Mouse (Mus musculus) spleen, adult 2 months (tissue): Measurements from ENCODE around the gene Tmod2. TPM values are rescaled to one million over a fixed set of nuclear protein-coding genes. Genes with fewer than 3 reads are reported as not detected.
"Not testable (repeated sequence)": the region's sequence is repeated elsewhere in the genome, so short reads cannot be mapped to it uniquely, and the experiment has no call there.

Source experiments
- DNase-seq, 2 experiments: peaks; one replicate each; pipeline versions ENCODE4 v3.0.0 to v3.0.0-alpha.2; 2012 to 2021; ENCODE audit warnings: low spot score in 2 of 2, low read depth in 1 of 2
- H3K27ac ChIP-seq: fragments of 200-500 bp; 2 replicates; pipeline ENCODE4 v1.5.1; 2012; ENCODE audit warnings: low read length, inconsistent platforms; ENCODE audit not compliant: insufficient read depth
- H3K27me3 ChIP-seq: fragments of 200-500 bp; 2 replicates; pipeline ENCODE4 v1.6.1; 2012; ENCODE audit warnings: mild to moderate bottlenecking, moderate library complexity, low read length, inconsistent platforms; ENCODE audit not compliant: control insufficient read depth, insufficient read depth
- H3K36me3 ChIP-seq: fragments of 200-500 bp; 2 replicates; pipeline ENCODE4 v1.6.1; 2012; ENCODE audit warnings: mild to moderate bottlenecking, low read length, inconsistent platforms; ENCODE audit not compliant: control insufficient read depth, insufficient read depth
- H3K4me1 ChIP-seq: fragments of 200-500 bp; 2 replicates; pipeline ENCODE4 v1.6.1; 2011; ENCODE audit warnings: inconsistent platforms; ENCODE audit not compliant: control insufficient read depth, insufficient read depth, insufficient read length
- H3K4me3 ChIP-seq: fragments of 200-500 bp; 2 replicates; pipeline ENCODE4 v1.5.1; 2011; ENCODE audit warnings: mild to moderate bottlenecking, inconsistent platforms; ENCODE audit not compliant: insufficient read depth, insufficient read length; ENCODE audit errors: extremely low read depth
- CTCF ChIP-seq: fragments of 200-500 bp; IDR thresholded peaks from 2 replicates; pipeline ENCODE4 v1.5.1; 2011; ENCODE audit warnings: mild to moderate bottlenecking, inconsistent platforms; ENCODE audit not compliant: insufficient read depth, insufficient read length, insufficient replicate concordance; ENCODE audit errors: extremely low read depth
- POLR2A ChIP-seq: fragments of 200-500 bp; IDR thresholded peaks from 2 replicates; pipeline ENCODE4 v1.6.1; 2011; ENCODE audit warnings: low read depth, low read length, inconsistent platforms
- WGBS: fragments of 180-500 bp; shearing (Covaris S2); methylation state at CpG from one replicate; pipeline ENCODE4 v1.1.7; 2018; 5-methylcytosine and 5-hydroxymethylcytosine counted together
- polyA plus RNA-seq: library from polyadenylated mRNA; depleted of rRNA; stranded (reverse); fragments of >200 nt; gene quantifications from 2 replicates; pipeline ENCODE4 v1.2.3, GENCODE M21; 2012

Tmod2 gene
- polyA plus RNA-seq, 1 experiment = 0.19 TPM

DNA sequence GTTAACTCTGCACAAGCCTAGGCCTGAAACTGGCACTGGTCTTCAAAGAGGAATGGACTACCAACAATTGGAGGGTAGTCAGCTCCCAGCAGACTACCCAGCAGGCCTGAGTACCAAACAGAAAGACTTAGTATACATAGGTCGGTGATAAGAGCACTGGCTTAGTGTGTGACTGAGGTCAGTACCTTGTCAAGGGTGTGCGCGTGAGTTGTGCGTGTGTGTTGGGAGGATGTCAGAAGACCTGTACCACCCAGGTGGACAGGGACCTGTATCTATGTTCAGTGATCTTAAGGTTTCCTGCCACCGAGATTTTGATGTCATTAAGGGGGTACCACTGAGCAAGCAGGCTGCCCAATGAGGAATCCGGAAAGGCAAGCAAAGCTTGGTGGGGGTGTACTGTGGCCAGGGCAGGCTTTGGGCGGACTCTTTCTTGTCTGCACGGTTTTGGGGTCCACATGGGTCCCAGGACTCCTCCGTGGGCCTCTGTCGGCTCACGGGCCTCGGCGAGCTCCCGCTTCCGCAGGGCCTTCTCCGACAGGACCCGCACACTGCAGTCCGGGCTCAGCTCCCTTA is 13.9 kb upstream of the Tmod2 start:
- H3K4me1 ChIP-seq = peaks cover 5% of the 10 kb centered on the region; the same call in 1 of the 2 replicates
- peak overlapping the region; percentile 72 for H3K4me3 ChIP-seq
- WGBS = 24% methylated on average over 18 of the region's 18 CpGs
- DNase-seq = no peak
- H3K36me3 ChIP-seq = no peaks in the 10 kb centered on the region
- peak overlapping the region; percentile 57; the same call in 1 of the 2 replicates for H3K27ac ChIP-seq
- TF ChIP-seq CTCF = no peak
- no peak for TF ChIP-seq POLR2A
- H3K27me3 ChIP-seq = peaks cover 7% of the 10 kb centered on the region

DNA sequence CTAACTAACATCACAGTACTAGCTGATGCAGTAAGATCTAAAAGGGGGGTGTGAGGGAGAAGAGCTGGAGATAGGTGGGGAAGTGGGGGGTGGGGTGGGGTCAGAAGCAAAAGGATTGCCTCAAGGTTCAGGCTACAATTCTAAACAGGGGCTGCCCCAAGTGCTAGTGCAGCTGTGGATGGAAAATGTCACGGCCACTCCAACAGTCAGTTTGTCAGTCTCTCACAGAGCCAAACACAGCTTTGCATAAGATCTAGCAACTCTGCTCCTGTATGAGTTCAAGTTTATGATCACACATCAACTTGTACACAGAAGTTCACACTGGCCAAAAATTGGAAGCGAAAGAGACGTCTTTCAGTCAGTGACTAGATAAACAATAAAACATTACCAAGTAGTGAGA is 10.3 kb upstream of the Tmod2 start:
- Histone ChIP-seq H3K4me3 (no peak overlapping the region), H3K27me3 (peaks cover 7% of the 10 kb centered on the region), H3K36me3 (no peaks in the 10 kb centered on the region), H3K27ac (no peak overlapping the region), H3K4me1 (peaks cover 5% of the 10 kb centered on the region; the same call in 1 of the 2 replicates)
- 71% methylated on average over 3 of the region's 3 CpGs for WGBS
- TF ChIP-seq POLR2A (no peak), CTCF (no peak)
- no peak for DNase-seq

DNA sequence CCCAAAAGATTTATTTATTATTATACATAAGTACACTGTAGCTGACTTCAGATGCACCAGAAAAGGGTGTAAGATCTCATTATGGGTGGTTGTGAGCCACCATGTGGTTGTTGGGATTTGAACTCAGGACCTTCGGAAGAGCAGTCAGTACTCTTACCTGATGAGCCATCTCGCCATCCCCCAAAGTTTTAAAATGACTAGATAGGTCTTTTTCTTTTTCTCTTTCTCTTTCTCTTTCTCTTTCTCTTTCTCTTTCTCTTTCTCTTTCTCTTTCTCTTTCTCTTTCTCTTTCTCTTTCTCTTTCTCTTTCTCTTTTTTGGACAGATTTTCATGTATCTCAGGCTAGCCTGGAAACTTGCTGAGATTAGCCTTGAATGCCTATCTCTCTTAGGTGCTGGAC is 8.6 kb upstream of the Tmod2 start:
- H3K27ac ChIP-seq, H3K27me3 ChIP-seq, H3K36me3 ChIP-seq, H3K4me3 ChIP-seq, H3K4me1 ChIP-seq, DNase-seq: not testable (repeated sequence)
- 94% methylated on average over 2 of the region's 2 CpGs for WGBS

DNA sequence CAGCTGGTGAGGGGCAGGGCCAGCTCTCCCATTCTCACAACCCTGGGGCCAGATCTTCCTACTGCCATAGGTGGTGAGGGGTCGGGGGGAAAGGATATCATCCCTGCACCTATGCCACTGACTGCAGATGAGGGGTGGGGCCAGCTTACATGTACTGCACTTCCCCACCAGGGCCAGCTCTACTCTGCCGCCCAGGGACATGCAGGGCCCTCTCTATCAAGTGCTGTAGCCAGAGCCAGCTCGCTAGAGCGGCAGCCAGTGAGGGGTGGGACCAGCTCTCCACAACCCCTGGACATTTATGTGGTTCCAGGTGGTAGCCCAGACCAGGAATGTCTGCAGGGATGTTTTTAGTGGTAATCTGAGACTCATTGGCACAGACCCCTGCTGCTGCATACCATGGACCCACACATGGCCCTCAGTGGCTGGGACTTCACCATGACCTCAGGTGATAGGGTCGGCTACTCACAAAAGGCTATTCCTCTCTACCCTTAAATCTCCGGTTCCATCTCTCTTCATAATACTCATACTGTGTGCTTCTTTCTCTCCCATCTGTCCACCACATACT is 7.8 kb upstream of the Tmod2 start:
- DNase-seq = no peak

DNA sequence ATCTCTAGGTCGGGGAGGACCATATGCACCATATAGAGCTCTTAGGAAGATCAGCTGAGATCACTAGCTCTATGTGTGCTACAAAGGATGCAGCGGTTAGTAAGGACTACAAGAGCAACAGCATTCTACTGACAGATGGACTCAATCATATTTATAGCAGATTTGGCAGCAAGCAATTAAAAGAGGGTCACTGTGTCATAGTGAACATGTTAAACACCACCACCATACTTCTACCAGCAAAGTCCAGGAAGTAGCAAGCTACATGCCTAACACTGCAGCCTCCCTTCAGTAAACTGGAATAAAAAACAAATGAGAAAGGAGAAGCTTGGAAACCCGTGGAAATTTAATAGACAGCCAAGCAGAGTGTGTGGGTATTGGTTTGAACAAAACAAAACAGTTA is 5.4 kb upstream of the Tmod2 start:
- Histone ChIP-seq H3K36me3 (no peaks in the 10 kb centered on the region), H3K4me3 (no peak overlapping the region), H3K4me1 (no peaks in the 10 kb centered on the region), H3K27me3 (peaks cover 3% of the 10 kb centered on the region), H3K27ac (no peak overlapping the region)
- DNase-seq = no peak
- TF ChIP-seq POLR2A (no peak), CTCF (no peak)
- 66% methylated on average over 3 of the region's 3 CpGs for WGBS

More for the DNA sequence above, 7.8 kb upstream of the Tmod2 start:
- no peak overlapping the region for H3K4me3 ChIP-seq
- H3K27me3 ChIP-seq = no peaks in the 10 kb centered on the region
- H3K36me3 ChIP-seq = no peaks in the 10 kb centered on the region
- H3K27ac ChIP-seq = no peak overlapping the region
- 96% methylated on average over 6 of the region's 6 CpGs for WGBS
- no peak for TF ChIP-seq POLR2A
- no peak for TF ChIP-seq CTCF
- H3K4me1 ChIP-seq = no peaks in the 10 kb centered on the region

DNA sequence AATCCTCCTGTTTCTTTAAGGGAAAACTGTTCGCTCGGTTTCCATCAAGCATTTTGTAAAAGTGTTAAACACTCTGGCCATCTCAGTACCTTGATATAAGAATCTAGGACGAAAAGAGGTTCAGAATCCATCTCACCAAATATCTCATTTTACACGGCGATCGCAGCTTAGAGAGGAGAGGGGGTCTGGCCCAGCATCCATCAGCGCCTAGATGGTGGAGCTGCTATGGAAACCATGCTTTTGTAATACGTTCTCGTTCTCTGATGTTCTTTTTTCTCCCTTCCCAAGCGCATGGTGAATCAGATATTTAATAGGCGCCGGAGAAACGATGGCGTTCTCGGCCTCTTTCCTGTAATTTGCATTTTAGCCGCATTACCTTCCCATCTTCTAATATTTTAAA is 1.2 kb downstream of the Tmod2 start:
- 54% methylated on average over 16 of the region's 16 CpGs for WGBS
- TF ChIP-seq CTCF (no peak), POLR2A (no peak)
- no peak for DNase-seq
- H3K4me3 ChIP-seq = no peak overlapping the region
- peaks cover 12% of the 10 kb centered on the region for H3K27me3 ChIP-seq
- no peak overlapping the region for H3K27ac ChIP-seq
- peaks cover 4% of the 10 kb centered on the region; the same call in 1 of the 2 replicates for H3K4me1 ChIP-seq
- no peaks in the 10 kb centered on the region for H3K36me3 ChIP-seq

DNA sequence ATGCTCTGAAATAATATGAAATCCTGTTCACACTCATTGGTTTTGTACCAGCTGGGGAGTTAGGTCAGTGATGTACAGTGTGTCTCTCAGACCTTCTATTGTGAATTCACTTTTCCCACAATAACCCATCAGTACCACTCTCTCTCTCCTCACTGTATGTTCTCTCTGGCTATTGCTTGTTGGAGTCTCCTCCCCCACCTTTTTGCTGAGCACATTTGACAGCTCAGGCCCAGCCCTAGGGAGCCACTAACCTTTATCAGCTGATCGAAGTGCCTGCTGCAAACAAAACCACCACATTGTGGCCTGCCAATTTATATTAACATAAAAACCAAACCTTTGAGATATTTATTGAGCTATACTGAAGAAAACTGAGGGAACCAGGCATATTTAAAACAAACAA is 1.6 kb downstream of the Tmod2 start:
- 62% methylated on average over 1 of the region's 1 CpGs for WGBS
- no peak for DNase-seq
- H3K27me3 ChIP-seq = peaks cover 12% of the 10 kb centered on the region
- no peaks in the 10 kb centered on the region for H3K36me3 ChIP-seq
- no peak overlapping the region for H3K4me3 ChIP-seq
- TF ChIP-seq CTCF (no peak), POLR2A (no peak)
- H3K4me1 ChIP-seq = peaks cover 4% of the 10 kb centered on the region; the same call in 1 of the 2 replicates
- H3K27ac ChIP-seq = no peak overlapping the region
